Mouse (Mus musculus) cerebellum, postnatal 10 days (tissue): ENCODE results near the gene Lpar1.

Experiments used
- DNase-seq, 2 experiments: peaks; one replicate each; pipeline ENCODE4 v3.0.0; 2021; ENCODE audit warnings: mixed read lengths in 2 of 2

Gene Lpar1

DNA sequence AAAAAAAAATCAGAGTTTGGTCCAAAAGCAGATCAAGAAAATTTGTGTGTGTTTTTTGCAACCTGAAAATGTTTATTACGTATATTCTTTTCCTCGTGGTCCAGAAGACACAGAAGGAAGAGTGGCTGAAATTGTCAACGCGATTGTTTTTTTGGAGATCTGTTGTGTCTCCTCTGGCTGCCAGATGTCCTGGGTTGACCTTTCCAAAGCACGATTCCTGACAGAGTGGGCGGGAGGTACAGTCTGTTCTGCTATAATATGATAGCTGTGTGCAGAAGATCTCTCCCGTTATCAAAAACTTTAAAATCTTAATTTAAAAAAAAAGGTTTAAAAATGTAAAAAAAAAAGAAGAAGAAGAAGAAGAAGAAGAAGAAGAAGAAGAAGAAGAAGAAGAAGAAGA is 105.9 kb downstream of the Lpar1 start:
- peak; percentile 55 to 70 for DNase-seq

GRCm38 (mm10) chr4:58445846-58446245 is 107.9 kb downstream of the Lpar1 start:
- no peak for DNase-seq

DNA sequence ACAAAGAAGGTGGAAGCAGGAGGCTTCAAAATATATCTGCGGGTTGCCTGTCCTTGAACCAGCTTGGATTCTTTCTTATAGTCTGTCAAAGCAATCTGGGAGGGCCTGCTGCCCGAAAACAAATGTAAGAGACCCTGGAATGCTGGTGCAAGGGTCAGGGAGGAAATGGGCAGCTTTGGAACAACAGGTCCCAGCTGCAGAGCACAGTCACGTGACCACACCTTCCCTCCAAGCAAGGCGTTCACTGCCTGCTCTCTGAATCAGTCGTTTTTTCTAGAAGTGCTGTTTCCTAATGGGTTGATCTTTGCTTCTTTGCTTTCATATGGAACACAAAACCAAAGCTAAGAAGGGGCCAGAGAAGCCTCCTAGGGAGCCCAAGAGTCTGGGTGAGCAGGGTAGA is 111.4 kb downstream of the Lpar1 start:
- DNase-seq, result no peak

DNA sequence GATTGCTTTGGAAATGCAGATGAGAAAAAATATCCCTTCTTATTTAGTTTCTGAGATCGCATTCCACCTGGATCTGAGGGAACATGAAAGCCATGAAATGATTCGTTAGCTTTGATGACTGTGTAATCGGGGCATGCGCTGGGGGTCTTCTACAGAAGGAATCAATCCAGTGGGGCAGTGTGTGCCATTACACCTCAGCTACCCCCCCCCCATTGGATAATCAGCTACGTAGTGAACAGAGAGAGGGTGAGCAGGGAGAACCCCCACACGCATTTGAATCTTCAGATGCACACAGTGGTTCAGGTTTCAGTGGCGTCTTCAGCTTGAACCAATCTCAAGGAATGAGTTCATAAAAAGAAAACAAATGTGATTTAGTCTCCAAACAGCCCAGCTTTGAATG is 115.0 kb downstream of the Lpar1 start:
- no peak for DNase-seq

DNA sequence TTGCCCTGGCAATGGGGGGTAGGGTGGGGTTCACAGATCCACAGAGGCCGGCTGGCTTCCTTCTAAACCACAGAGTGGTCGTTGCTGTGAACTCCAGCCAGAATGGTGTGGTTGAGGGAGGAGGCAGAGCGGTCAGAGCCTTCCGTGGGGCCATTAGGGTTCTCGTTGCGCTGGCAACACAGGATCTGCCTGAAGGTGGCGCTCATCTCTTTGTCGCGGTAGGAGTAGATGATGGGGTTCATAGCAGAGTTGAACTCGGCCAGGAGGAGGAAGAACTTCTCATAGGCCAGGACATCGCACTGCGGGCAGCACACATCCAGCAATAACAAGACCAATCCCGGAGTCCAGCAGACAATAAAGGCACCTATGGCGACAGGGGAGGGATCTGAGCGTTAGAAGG is 116.4 kb downstream of the Lpar1 start:
- DNase-seq, result no peak

DNA sequence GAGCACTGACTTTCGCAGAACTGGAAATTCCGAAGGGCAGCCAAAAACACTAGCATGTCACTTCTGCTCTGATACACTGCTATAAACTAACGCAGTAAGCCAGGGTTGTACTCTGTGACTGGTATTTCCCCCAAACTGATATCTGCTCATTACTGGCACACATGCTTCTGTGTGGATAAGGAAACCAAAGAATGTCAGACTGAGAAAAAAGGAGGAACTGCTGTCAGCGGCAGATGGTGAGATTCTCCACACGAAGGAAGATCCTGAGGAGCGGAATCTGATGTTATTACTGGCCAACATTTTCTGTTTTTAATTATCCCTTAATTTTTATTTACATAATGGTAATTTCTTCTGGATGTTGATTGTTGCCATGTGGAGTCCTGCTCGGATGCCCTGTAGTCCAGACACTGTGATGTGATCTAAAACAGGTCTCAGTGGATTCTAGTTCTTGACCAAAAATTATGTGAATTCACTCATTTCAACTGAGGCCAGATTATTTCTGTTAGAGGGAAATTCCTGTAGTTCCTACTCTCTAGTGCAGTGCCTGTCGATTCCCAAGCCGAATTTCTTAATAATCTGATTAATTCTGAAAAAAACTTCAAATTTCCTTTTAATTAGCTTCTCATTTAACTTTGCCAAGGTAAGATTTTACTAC is 130.3 kb downstream of the Lpar1 start:
- DNase-seq, result peak; percentile 19

GRCm38 (mm10) chr4:58419225-58419624 is 134.5 kb downstream of the Lpar1 start:
- DNase-seq, result no peak

DNA sequence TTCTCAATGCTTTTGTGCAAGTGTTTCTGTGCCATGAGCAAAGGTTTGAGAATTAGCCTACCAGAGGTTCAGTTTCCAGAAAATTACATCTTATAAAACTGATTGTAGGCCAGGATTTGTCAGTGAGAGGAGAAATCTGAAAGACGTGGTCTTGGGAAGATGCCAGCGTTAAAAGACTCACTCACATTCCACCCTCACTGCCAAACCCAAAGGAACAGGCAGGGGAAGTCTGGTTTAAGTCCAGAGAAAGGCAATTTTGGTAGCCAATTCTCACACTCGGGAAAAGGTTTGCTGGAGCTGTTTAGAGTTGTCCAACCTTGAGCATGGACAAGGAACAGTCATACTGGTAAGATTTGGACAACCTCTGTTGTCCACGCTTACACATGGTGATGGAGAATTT is 136.4 kb downstream of the Lpar1 start:
- DNase-seq, result peak; percentile 34 to 42

GRCm38 (mm10) chr4:58415537-58415936 is 138.2 kb downstream of the Lpar1 start:
- DNase-seq, result no peak

DNA sequence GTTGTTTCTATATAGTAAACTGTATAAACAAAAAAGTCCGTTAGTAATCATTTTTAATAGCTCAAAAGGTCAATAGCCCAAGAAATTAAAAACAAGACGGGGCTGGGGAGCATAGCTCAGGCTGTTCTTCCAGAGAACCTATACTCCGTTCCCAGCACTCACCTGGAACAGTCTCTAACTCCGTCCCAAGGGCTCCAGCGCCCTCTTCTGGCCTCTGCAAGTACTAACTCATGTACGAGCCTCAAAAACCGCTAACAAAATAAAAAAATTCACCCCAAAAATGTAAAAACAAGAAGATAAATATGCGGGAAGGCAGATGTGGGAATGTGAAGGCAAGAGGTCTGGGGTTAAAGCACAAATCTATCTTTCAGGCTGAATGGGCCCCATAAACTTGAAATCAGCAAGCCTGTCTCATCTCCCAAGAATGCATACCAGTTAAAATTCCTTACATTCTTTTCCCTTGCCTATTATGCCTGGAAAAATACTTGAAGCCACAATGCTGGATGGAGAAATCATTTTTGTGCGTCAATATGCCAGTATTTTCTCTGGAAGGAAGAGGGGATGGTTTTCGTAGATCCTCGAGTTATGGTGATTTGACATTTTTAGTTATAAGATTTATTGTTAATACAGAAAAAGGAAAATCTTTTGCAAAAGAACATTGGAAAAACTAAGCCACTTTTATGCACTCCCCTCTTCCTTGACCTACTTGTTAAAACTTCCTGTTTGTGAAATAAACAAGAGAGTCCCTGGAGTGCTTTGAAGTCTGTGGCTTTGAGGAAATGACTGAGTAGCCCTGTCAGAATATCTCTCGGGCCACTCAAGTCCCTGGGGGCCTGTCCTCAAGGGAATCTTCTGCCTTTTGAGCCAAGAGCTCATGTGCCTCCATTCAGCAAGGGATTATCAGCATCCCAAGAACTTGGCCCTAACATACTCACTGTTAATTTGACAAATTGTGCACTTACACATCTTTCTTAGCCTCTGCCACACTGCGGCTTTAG is 140.2 kb downstream of the Lpar1 start:
- peak; percentile 7 to 16 for DNase-seq

GRCm38 (mm10) chr4:58401973-58402501 is 151.7 kb downstream of the Lpar1 start:
- peak; percentile 47 to 53 for DNase-seq

GRCm38 (mm10) chr4:58400861-58401341 is 152.8 kb downstream of the Lpar1 start:
- peak; percentile 79 to 88 for DNase-seq
